Mouse (Mus musculus) left cerebral cortex, adult 9 months (tissue): ENCODE measurements around the gene Hcfc2.

Experiments used
- DNase-seq, 2 experiments: peaks; one replicate each; pipeline ENCODE4 v3.0.0; 2022; ENCODE audit warnings: low spot score in 2 of 2

Hcfc2 gene

GRCm38 (mm10) chr10:82695956-82696355 is at the start of gene Hcfc2:
Gene Hcfc2 (plus strand): TSS chr10:82696160.
- DNase-seq, result no peak

- no peak for DNase-seq
Measured at GRCm38 (mm10) chr10:82647205-82647811, 48.7 kb upstream of the Hcfc2 start.

GRCm38 (mm10) chr10:82651221-82651620 is 44.7 kb upstream of the Hcfc2 start:
- no peak for DNase-seq

GRCm38 (mm10) chr10:82652625-82653024 is 43.3 kb upstream of the Hcfc2 start:
- no peak for DNase-seq

- no peak for DNase-seq
Measured at GRCm38 (mm10) chr10:82654581-82654980, 41.4 kb upstream of the Hcfc2 start.

- peak; percentile 75 to 80 for DNase-seq
Measured at GRCm38 (mm10) chr10:82661820-82662219, 34.1 kb upstream of the Hcfc2 start.

- DNase-seq, result peak in 1 of 2 experiments; percentile 66
Measured at GRCm38 (mm10) chr10:82662267-82662990, 33.5 kb upstream of the Hcfc2 start.

GRCm38 (mm10) chr10:82663289-82663688 is 32.7 kb upstream of the Hcfc2 start:
- DNase-seq, result no peak

- DNase-seq, result no peak
Measured at GRCm38 (mm10) chr10:82665951-82666350, 30.0 kb upstream of the Hcfc2 start.

- peak; percentile 57 to 94 for DNase-seq
Measured at GRCm38 (mm10) chr10:82666436-82667234, 29.3 kb upstream of the Hcfc2 start.

- no peak for DNase-seq
Measured at GRCm38 (mm10) chr10:82670205-82670604, 25.8 kb upstream of the Hcfc2 start.

- DNase-seq, result peak in 1 of 2 experiments; percentile 63
Measured at GRCm38 (mm10) chr10:82676949-82677348, 19.0 kb upstream of the Hcfc2 start.

- DNase-seq, result peak; percentile 71 to 87
Measured at GRCm38 (mm10) chr10:82680769-82681168, 15.2 kb upstream of the Hcfc2 start.

GRCm38 (mm10) chr10:82681639-82682038 is 14.3 kb upstream of the Hcfc2 start:
- peak in 1 of 2 experiments; percentile 69 for DNase-seq

- DNase-seq, result no peak
Measured at GRCm38 (mm10) chr10:82685440-82685839, 10.5 kb upstream of the Hcfc2 start.

- DNase-seq, result peak in 1 of 2 experiments; percentile 50
Measured at GRCm38 (mm10) chr10:82689681-82690211, 6.2 kb upstream of the Hcfc2 start.

GRCm38 (mm10) chr10:82690494-82690893 is 5.5 kb upstream of the Hcfc2 start, which contains the start of gene Glt8d2:
Gene Glt8d2 (minus strand): TSS chr10:82690650.
- DNase-seq, result peak in 1 of 2 experiments; percentile 63

- no peak for DNase-seq
Measured at GRCm38 (mm10) chr10:82696453-82697079, 606 bp downstream of the Hcfc2 start.

GRCm38 (mm10) chr10:82697305-82697898 is 1.4 kb downstream of the Hcfc2 start:
- DNase-seq, result no peak

GRCm38 (mm10) chr10:82698712-82699261 is 2.8 kb downstream of the Hcfc2 start:
- peak; percentile 62 to 81 for DNase-seq
